Mouse (Mus musculus) heart, embryonic 11.5 days (tissue): ENCODE measurements at regions not wholly inside any gene's neighbourhood (a gene's known extent, or its start where the extent isn't known, plus 50 kb on each side); places are given as distances from the start of the nearest gene placed in this dataset.

Source experiments
- ATAC-seq: fragments of 200-750 bp; cut with Nextera tagmentation; replicated peaks from 2 replicates; pipeline ENCODE4 v1.8.0; 2017; ENCODE audit warnings: moderate library complexity; ENCODE audit not compliant: insufficient number of reproducible peaks, low FRiP score, low TSS enrichment
- H3K27ac ChIP-seq: fragments of 300-500 bp; sonication (generic); 2 replicates; pipeline ENCODE4 v1.5.1; 2014; ENCODE audit warnings: mild to moderate bottlenecking, low read depth, low read length
- H3K27me3 ChIP-seq: fragments of 300-500 bp; sonication (generic); 2 replicates; pipeline ENCODE4 v1.6.1; 2014; ENCODE audit warnings: mild to moderate bottlenecking, low read length, mixed read lengths; ENCODE audit not compliant: control insufficient read depth, insufficient read depth
- H3K36me3 ChIP-seq: fragments of 300-500 bp; sonication (generic); 2 replicates; pipeline ENCODE4 v1.6.1; 2014; ENCODE audit warnings: mild to moderate bottlenecking, low read length, moderate library complexity, mixed read lengths; ENCODE audit not compliant: control insufficient read depth, insufficient read depth
- H3K4me1 ChIP-seq: fragments of 300-500 bp; sonication (generic); 2 replicates; pipeline ENCODE4 v1.6.1; 2014; ENCODE audit warnings: low read length; ENCODE audit not compliant: control insufficient read depth, insufficient read depth
- H3K4me2 ChIP-seq: fragments of 300-500 bp; sonication (generic); 2 replicates; pipeline ENCODE4 v1.6.1; 2014; ENCODE audit warnings: mild to moderate bottlenecking, moderate library complexity
- H3K4me3 ChIP-seq: fragments of 300-500 bp; sonication (generic); 2 replicates; pipeline ENCODE4 v1.5.1; 2014; ENCODE audit warnings: low read depth, low read length
- H3K9ac ChIP-seq: fragments of 300-500 bp; sonication (generic); 2 replicates; pipeline ENCODE4 v1.6.1; 2014; ENCODE audit warnings: mild to moderate bottlenecking, low read depth, low read length, moderate library complexity
- H3K9me3 ChIP-seq: fragments of 300-500 bp; sonication (generic); replicated peaks from 2 replicates; pipeline ENCODE4 v1.6.1; 2016; ENCODE audit warnings: low read length; ENCODE audit not compliant: control insufficient read depth
- WGBS: fragments of 180-500 bp; shearing (Covaris S2); extraction: QIAGEN DNeasy Blood & Tissue Kit; methylation state at CpG from one replicate; pipeline ENCODE4 v1.1.7; 2014; ENCODE audit not compliant: insufficient replicate concordance; 5-methylcytosine and 5-hydroxymethylcytosine counted together

DNA sequence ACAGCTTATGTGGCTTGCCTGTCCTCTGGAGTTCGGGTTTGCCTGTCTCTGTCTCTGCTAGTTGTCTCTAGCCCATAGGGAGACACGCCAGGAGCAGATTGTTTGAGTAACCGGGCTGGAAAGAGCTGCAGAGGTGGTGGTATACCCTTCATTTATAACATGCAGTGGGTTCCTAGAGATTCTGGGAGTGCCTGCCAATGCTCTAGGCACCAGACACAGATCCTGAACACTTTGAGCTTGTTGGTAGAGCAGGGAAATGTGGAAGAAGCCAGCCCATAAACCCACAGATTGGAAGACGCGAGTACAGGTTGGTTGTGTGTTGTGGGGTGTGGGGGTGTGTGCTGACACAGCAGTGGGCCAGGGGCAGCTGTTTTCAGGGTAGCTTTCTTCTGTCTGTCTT, 255.9 kb downstream of the Diras2 start:
- Histone ChIP-seq H3K27ac (no peak overlapping the region), H3K9me3 (no peaks in the 10 kb centered on the region; the same call in 1 of the 2 replicates), H3K4me3 (no peak overlapping the region), H3K4me2 (no peak overlapping the region), H3K27me3 (no peaks in the 10 kb centered on the region), H3K9ac (no peak overlapping the region), H3K4me1 (0 out of 2 replicates have a peak, but pooled peaks cover 2% of the 10 kb centered on the region), H3K36me3 (no peaks in the 10 kb centered on the region)
- no peak for ATAC-seq
- WGBS: 68% methylated on average over 5 of the region's 5 CpGs

DNA sequence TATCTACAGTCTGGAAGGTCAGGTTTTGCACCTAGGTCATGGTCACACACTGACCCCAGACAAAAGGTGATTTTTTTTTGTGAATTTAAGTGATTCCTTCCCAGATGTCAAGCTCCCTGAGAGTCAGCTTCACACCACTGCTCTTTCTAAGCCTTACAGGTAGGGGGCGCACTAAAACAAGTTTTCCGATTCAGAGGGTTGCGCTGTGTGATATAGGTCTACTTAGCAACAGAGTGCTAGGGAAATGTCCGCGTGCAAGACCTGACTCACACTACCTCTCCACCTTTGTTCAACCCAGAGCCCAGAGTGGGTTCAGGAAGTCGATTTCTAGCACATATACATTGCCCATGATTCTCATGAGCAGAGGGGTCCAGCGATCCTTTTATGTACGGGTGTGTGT, 255.4 kb downstream of the Diras2 start:
- Histone ChIP-seq H3K4me2 (peak overlapping the region; percentile 45), H3K27ac (no peak overlapping the region), H3K27me3 (no peaks in the 10 kb centered on the region), H3K4me3 (peak overlapping the region; percentile 16; the same call in 1 of the 2 replicates), H3K4me1 (0 out of 2 replicates have a peak, but pooled peaks cover 2% of the 10 kb centered on the region), H3K36me3 (no peaks in the 10 kb centered on the region), H3K9me3 (no peaks in the 10 kb centered on the region; the same call in 1 of the 2 replicates), H3K9ac (no peak overlapping the region)
- ATAC-seq: no peak
- WGBS: 8% methylated on average over 8 of the region's 8 CpGs

DNA sequence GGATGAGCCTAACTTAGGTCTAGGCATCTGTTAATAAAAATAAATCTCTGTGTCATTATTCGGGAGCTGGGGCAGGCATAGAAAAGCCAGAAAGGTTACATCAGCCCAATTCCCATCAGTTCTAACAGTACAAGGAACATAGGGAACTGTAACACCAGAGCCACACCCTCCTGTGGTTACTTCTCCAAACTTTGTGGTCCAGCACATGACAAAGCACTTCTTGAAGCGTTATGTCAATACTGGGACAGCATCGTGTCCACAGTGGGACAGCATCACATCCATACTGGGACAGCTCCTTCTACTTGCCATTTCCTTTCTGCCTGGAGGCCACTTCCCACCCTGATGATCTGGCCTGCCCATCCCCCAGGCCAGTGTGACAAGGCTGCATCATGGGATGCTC, 253.9 kb downstream of the Diras2 start:
- Histone ChIP-seq H3K36me3 (no peaks in the 10 kb centered on the region), H3K4me2 (no peak overlapping the region), H3K27me3 (no peaks in the 10 kb centered on the region), H3K27ac (no peak overlapping the region), H3K9me3 (no peaks in the 10 kb centered on the region; the same call in 1 of the 2 replicates), H3K4me1 (0 out of 2 replicates have a peak, but pooled peaks cover 2% of the 10 kb centered on the region), H3K9ac (no peak overlapping the region), H3K4me3 (no peak overlapping the region)
- no peak for ATAC-seq
- 71% methylated on average over 3 of the region's 3 CpGs for WGBS

DNA sequence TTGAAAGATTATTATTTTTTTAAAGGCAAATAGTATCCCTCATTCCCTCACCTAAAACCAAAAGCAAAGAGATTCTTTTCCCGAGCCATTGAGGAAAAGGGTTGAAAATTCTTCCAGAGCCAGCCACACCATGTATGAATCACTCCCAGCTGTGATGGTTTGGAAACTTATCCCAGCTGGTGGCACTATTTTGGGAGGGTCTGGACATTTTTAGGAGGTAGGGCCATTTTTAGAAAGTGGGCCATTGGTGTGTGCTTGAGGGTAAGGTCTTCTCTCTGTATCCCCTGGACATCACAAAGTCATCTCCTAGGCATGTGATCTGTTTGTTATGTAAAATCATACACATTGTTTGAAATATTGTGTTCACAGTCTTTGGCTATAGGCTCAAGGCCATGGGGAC, 252.2 kb downstream of the Diras2 start:
- no peak for ATAC-seq
- Histone ChIP-seq H3K9ac (no peak overlapping the region), H3K36me3 (no peaks in the 10 kb centered on the region), H3K4me1 (peaks cover 11% of the 10 kb centered on the region), H3K9me3 (no peaks in the 10 kb centered on the region; the same call in 1 of the 2 replicates), H3K4me3 (no peak overlapping the region), H3K27me3 (no peaks in the 10 kb centered on the region), H3K27ac (no peak overlapping the region), H3K4me2 (no peak overlapping the region)
- 82% methylated on average over 1 of the region's 1 CpGs for WGBS

GRCm38 (mm10) chr13:52279281-52279969, 251.7 kb downstream of the Diras2 start:
- Histone ChIP-seq H3K9me3 (no peaks in the 10 kb centered on the region; the same call in 1 of the 2 replicates), H3K4me3 (no peak overlapping the region), H3K4me2 (no peak overlapping the region), H3K9ac (no peak overlapping the region), H3K36me3 (no peaks in the 10 kb centered on the region), H3K27me3 (no peaks in the 10 kb centered on the region), H3K27ac (no peak overlapping the region), H3K4me1 (peaks cover 17% of the 10 kb centered on the region)
- 66% methylated on average over 11 of the region's 11 CpGs for WGBS
- ATAC-seq: no peak

- H3K27me3 ChIP-seq: no peaks in the 10 kb centered on the region
- H3K27ac ChIP-seq: no peak overlapping the region
- H3K36me3 ChIP-seq: no peaks in the 10 kb centered on the region
- H3K9ac ChIP-seq: no peak overlapping the region
- WGBS: 82% methylated on average over 5 of the region's 5 CpGs
- H3K4me2 ChIP-seq: no peak overlapping the region
- H3K9me3 ChIP-seq: no peaks in the 10 kb centered on the region; the same call in 1 of the 2 replicates
- ATAC-seq: no peak
- peaks cover 17% of the 10 kb centered on the region for H3K4me1 ChIP-seq
- no peak overlapping the region for H3K4me3 ChIP-seq
Observed at GRCm38 (mm10) chr13:52279970-52280348, 251.1 kb downstream of the Diras2 start.

GRCm38 (mm10) chr13:52281271-52281670, 249.8 kb downstream of the Diras2 start:
- ATAC-seq: no peak
- peaks cover 15% of the 10 kb centered on the region for H3K4me1 ChIP-seq
- no peaks in the 10 kb centered on the region for H3K27me3 ChIP-seq
- no peak overlapping the region for H3K27ac ChIP-seq
- H3K9me3 ChIP-seq: no peaks in the 10 kb centered on the region; the same call in 1 of the 2 replicates
- WGBS: 82% methylated on average over 2 of the region's 2 CpGs
- no peak overlapping the region for H3K4me2 ChIP-seq
- no peaks in the 10 kb centered on the region for H3K36me3 ChIP-seq
- H3K9ac ChIP-seq: no peak overlapping the region
- no peak overlapping the region for H3K4me3 ChIP-seq

DNA sequence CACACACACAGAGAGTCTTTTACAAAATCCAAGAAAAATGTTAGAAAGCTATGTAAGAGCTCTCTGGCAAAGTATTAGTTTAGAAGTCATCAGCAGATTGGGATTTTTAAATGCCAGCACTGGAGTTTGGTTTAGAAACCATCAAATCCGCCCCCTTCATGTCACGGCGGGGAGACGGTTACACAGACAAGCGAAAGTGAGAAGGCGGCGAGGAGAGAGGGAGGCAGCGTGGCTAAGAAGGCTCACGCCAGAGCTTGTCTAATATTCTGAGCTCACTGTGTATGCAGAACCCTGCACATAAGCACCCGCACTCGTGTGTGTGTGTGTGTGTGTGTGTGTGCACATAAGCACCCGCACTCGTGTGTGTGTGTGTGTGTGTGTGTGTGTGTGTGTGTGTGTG, 248.6 kb downstream of the Diras2 start:
- no peaks in the 10 kb centered on the region for H3K27me3 ChIP-seq
- ATAC-seq: no peak
- H3K4me2 ChIP-seq: no peak overlapping the region
- H3K9ac ChIP-seq: no peak overlapping the region
- WGBS: 77% methylated on average over 11 of the region's 13 CpGs
- no peak overlapping the region for H3K4me3 ChIP-seq
- no peaks in the 10 kb centered on the region for H3K36me3 ChIP-seq
- no peak overlapping the region for H3K27ac ChIP-seq
- H3K9me3 ChIP-seq: no peaks in the 10 kb centered on the region; the same call in 1 of the 2 replicates
- peaks cover 15% of the 10 kb centered on the region for H3K4me1 ChIP-seq

- no peaks in the 10 kb centered on the region for H3K36me3 ChIP-seq
- peaks cover 15% of the 10 kb centered on the region for H3K4me1 ChIP-seq
- peak overlapping the region; percentile 14; the same call in 1 of the 2 replicates for H3K4me2 ChIP-seq
- ATAC-seq: peak; percentile 78; the same call in 1 of the 2 replicates
- H3K27me3 ChIP-seq: no peaks in the 10 kb centered on the region
- WGBS: 25% methylated on average over 11 of the region's 11 CpGs
- H3K4me3 ChIP-seq: no peak overlapping the region
- H3K9ac ChIP-seq: no peak overlapping the region
- H3K27ac ChIP-seq: peak overlapping the region; percentile 52; the same call in 1 of the 2 replicates
- no peaks in the 10 kb centered on the region; the same call in 1 of the 2 replicates for H3K9me3 ChIP-seq
Observed at GRCm38 (mm10) chr13:52283456-52283855, 247.6 kb downstream of the Diras2 start.
